Mouse (Mus musculus): Measurements from ENCODE around the gene Padi2. TPM values are rescaled to one million over a fixed set of nuclear protein-coding genes. Genes with fewer than 3 reads are reported as not detected.
A peak's percentile ranks its signal among the peaks of the same experiment; 100 is the strongest.

Padi2 gene
- polyA plus RNA-seq, 1 experiment = 2.4 TPM

GRCm38 (mm10) chr4:140891525-140892162, 14.5 kb upstream of the Padi2 start:
- no peaks in the 10 kb centered on the region for H3K36me3 ChIP-seq (ENCODE audit: control insufficient read depth)
- TF ChIP-seq GATA1 (IDR thresholded peaks at IDR 0.05; ENCODE audit: low read length) (no peak), TAL1 (IDR thresholded peaks at IDR 0.05; ENCODE audit: low read length) (no peak)
- H3K4me3 ChIP-seq (replicated peaks) = no peak overlapping the region
- peaks cover 24% of the 10 kb centered on the region for H3K27me3 ChIP-seq (ENCODE audit: control insufficient read depth)
- H3K4me1 ChIP-seq (ENCODE audit: control insufficient read depth) = no peaks in the 10 kb centered on the region
- no peaks in the 10 kb centered on the region for H3K9me3 ChIP-seq (ENCODE audit: control insufficient read depth, low read length)

GRCm38 (mm10) chr4:140892163-140892530, 14.0 kb upstream of the Padi2 start:
- TF ChIP-seq GATA1 (IDR thresholded peaks at IDR 0.05; ENCODE audit: low read length) (no peak), TAL1 (IDR thresholded peaks at IDR 0.05; ENCODE audit: low read length) (no peak)
- no peaks in the 10 kb centered on the region for H3K4me1 ChIP-seq (ENCODE audit: control insufficient read depth)
- H3K27me3 ChIP-seq (ENCODE audit: control insufficient read depth) = peaks cover 19% of the 10 kb centered on the region
- H3K4me3 ChIP-seq (replicated peaks) = no peak overlapping the region
- H3K9me3 ChIP-seq (ENCODE audit: control insufficient read depth, low read length) = no peaks in the 10 kb centered on the region
- H3K36me3 ChIP-seq (ENCODE audit: control insufficient read depth) = no peaks in the 10 kb centered on the region

GRCm38 (mm10) chr4:140904776-140905425, 1.2 kb upstream of the Padi2 start:
- Histone ChIP-seq H3K4me3 (replicated peaks) (no peak overlapping the region), H3K36me3 (ENCODE audit: control insufficient read depth) (peaks cover 13% of the 10 kb centered on the region), H3K27me3 (ENCODE audit: control insufficient read depth) (peaks cover 52% of the 10 kb centered on the region), H3K9me3 (ENCODE audit: control insufficient read depth, low read length) (no peaks in the 10 kb centered on the region), H3K4me1 (ENCODE audit: control insufficient read depth) (peaks cover 54% of the 10 kb centered on the region)
- TF ChIP-seq GATA1 (IDR thresholded peaks at IDR 0.05; ENCODE audit: low read length) (no peak), TAL1 (IDR thresholded peaks at IDR 0.05; ENCODE audit: low read length) (no peak)

- Histone ChIP-seq H3K4me3 (replicated peaks) (peak overlapping the region; percentile 79), H3K4me1 (ENCODE audit: control insufficient read depth) (peaks cover 59% of the 10 kb centered on the region), H3K9me3 (ENCODE audit: control insufficient read depth, low read length) (no peaks in the 10 kb centered on the region), H3K36me3 (ENCODE audit: control insufficient read depth) (peaks cover 13% of the 10 kb centered on the region), H3K27me3 (ENCODE audit: control insufficient read depth) (peaks cover 48% of the 10 kb centered on the region)
- TF ChIP-seq GATA1 (IDR thresholded peaks at IDR 0.05; ENCODE audit: low read length) (no peak), TAL1 (IDR thresholded peaks at IDR 0.05; ENCODE audit: low read length) (no peak)
These were observed 695 bp upstream of the Padi2 start for GRCm38 (mm10) chr4:140905426-140905871.

- H3K9me3 ChIP-seq (ENCODE audit: control insufficient read depth, low read length) = no peaks in the 10 kb centered on the region
- TF ChIP-seq TAL1 (IDR thresholded peaks at IDR 0.05; ENCODE audit: low read length) (no peak), GATA1 (IDR thresholded peaks at IDR 0.05; ENCODE audit: low read length) (no peak)
- peak overlapping the region; percentile 79 for H3K4me3 ChIP-seq (replicated peaks)
- H3K4me1 ChIP-seq (ENCODE audit: control insufficient read depth) = peaks cover 73% of the 10 kb centered on the region
- peaks cover 34% of the 10 kb centered on the region for H3K27me3 ChIP-seq (ENCODE audit: control insufficient read depth)
- peaks cover 16% of the 10 kb centered on the region for H3K36me3 ChIP-seq (ENCODE audit: control insufficient read depth)
These were observed 710 bp downstream of the Padi2 start for GRCm38 (mm10) chr4:140906827-140907280.

GRCm38 (mm10) chr4:140907306-140908024, 1.3 kb downstream of the Padi2 start:
- Histone ChIP-seq H3K27me3 (ENCODE audit: control insufficient read depth) (peaks cover 32% of the 10 kb centered on the region), H3K36me3 (ENCODE audit: control insufficient read depth) (peaks cover 22% of the 10 kb centered on the region), H3K9me3 (ENCODE audit: control insufficient read depth, low read length) (no peaks in the 10 kb centered on the region), H3K4me1 (ENCODE audit: control insufficient read depth) (peaks cover 79% of the 10 kb centered on the region), H3K4me3 (replicated peaks) (peak overlapping the region; percentile 79)
- no peak for TF ChIP-seq GATA1 (IDR thresholded peaks at IDR 0.05; ENCODE audit: low read length)
- TF ChIP-seq TAL1 (IDR thresholded peaks at IDR 0.05; ENCODE audit: low read length) = no peak

- peaks cover 32% of the 10 kb centered on the region for H3K27me3 ChIP-seq (ENCODE audit: control insufficient read depth)
- H3K9me3 ChIP-seq (ENCODE audit: control insufficient read depth, low read length) = no peaks in the 10 kb centered on the region
- peaks cover 27% of the 10 kb centered on the region for H3K36me3 ChIP-seq (ENCODE audit: control insufficient read depth)
- peaks cover 83% of the 10 kb centered on the region for H3K4me1 ChIP-seq (ENCODE audit: control insufficient read depth)
- peak overlapping the region; percentile 79 for H3K4me3 ChIP-seq (replicated peaks)
- TF ChIP-seq TAL1 (IDR thresholded peaks at IDR 0.05; ENCODE audit: low read length) = peak; percentile 51; the same call in 2 of the 3 replicates
- 0 out of 2 replicates have a peak, but pooled peaks have one; percentile 5 for TF ChIP-seq GATA1 (IDR thresholded peaks at IDR 0.05; ENCODE audit: low read length)
These were observed 2.5 kb downstream of the Padi2 start for GRCm38 (mm10) chr4:140908627-140909026.

GRCm38 (mm10) chr4:140909536-140909935, 3.4 kb downstream of the Padi2 start:
- H3K27me3 ChIP-seq (ENCODE audit: control insufficient read depth) = peaks cover 25% of the 10 kb centered on the region
- peaks cover 28% of the 10 kb centered on the region for H3K36me3 ChIP-seq (ENCODE audit: control insufficient read depth)
- TF ChIP-seq GATA1 (IDR thresholded peaks at IDR 0.05; ENCODE audit: low read length) (no peak), TAL1 (IDR thresholded peaks at IDR 0.05; ENCODE audit: low read length) (no peak)
- H3K4me1 ChIP-seq (ENCODE audit: control insufficient read depth) = peaks cover 82% of the 10 kb centered on the region
- no peak overlapping the region for H3K4me3 ChIP-seq (replicated peaks)
- H3K9me3 ChIP-seq (ENCODE audit: control insufficient read depth, low read length) = no peaks in the 10 kb centered on the region
